Mouse (Mus musculus): Measurements from ENCODE around the gene Ap5z1. TPM values are rescaled to one million over a fixed set of nuclear protein-coding genes. Genes with fewer than 3 reads are reported as not detected.

Ap5z1 gene
- polyA plus RNA-seq, 1 experiment from 2014 or later: 6.0 TPM

DNA sequence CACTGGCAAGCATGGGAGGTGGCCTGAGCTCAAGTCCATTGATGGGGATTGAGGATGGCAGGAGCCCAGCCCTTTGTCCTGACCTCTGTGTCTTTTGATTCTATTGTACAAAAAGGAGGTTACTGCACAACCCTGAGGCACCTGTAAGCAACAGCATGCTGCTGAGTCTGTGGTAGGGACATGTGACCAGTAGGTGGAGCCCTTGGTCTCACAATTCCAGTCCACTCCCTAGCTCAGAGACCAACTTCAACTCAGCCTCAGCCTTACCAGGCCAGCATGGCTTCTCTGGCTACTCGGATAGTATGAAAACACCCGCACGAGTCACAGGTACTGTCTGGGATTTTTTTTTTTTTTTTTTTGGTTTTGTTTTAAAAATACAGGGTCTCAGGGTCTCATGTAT, 38.7 kb downstream of the Ap5z1 start:
- Histone ChIP-seq H3K27ac (no peak overlapping the region), H3K4me1 (replicated peaks) (peaks cover 5% of the 10 kb centered on the region), H3K9me3 (replicated peaks) (no peaks in the 10 kb centered on the region), H3K9ac (no peak overlapping the region), H3K4me3 (no peak overlapping the region), H3K27me3 (no peaks in the 10 kb centered on the region), H3K4me2 (no peak overlapping the region), H3K36me3 (no peaks in the 10 kb centered on the region)
- ATAC-seq (replicated peaks; ENCODE audit: insufficient number of reproducible peaks, insufficient read depth, low FRiP score, low read depth): peak; percentile 80
- WGBS: 3% methylated on average over 3 of the region's 3 CpGs

DNA sequence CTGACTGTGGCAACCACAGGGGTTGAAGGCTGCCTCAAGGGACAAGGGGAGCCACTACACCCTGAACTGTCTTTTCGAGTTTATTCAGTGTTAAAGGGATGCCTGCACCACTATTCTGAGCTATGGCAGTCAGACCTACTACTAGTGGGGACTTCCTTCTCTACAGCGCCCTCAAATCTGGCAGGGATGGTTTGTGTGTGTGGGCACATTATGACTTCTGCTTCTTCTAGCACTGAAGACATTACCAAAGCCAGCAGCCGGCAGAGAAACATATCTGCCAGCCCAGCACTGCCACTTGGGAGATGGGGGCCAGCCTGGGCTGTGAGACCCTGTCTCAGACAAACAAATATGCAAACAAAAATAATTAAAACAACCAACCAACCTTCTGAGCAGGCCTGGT, 40.4 kb downstream of the Ap5z1 start:
- Histone ChIP-seq H3K27ac (no peak overlapping the region), H3K4me2 (no peak overlapping the region), H3K4me1 (replicated peaks) (peaks cover 8% of the 10 kb centered on the region), H3K4me3 (no peak overlapping the region), H3K27me3 (no peaks in the 10 kb centered on the region), H3K9ac (no peak overlapping the region), H3K36me3 (no peaks in the 10 kb centered on the region), H3K9me3 (replicated peaks) (no peaks in the 10 kb centered on the region)
- ATAC-seq (replicated peaks; ENCODE audit: insufficient number of reproducible peaks, insufficient read depth, low FRiP score, low read depth): no peak
- WGBS: 81% methylated on average over 3 of the region's 3 CpGs

DNA sequence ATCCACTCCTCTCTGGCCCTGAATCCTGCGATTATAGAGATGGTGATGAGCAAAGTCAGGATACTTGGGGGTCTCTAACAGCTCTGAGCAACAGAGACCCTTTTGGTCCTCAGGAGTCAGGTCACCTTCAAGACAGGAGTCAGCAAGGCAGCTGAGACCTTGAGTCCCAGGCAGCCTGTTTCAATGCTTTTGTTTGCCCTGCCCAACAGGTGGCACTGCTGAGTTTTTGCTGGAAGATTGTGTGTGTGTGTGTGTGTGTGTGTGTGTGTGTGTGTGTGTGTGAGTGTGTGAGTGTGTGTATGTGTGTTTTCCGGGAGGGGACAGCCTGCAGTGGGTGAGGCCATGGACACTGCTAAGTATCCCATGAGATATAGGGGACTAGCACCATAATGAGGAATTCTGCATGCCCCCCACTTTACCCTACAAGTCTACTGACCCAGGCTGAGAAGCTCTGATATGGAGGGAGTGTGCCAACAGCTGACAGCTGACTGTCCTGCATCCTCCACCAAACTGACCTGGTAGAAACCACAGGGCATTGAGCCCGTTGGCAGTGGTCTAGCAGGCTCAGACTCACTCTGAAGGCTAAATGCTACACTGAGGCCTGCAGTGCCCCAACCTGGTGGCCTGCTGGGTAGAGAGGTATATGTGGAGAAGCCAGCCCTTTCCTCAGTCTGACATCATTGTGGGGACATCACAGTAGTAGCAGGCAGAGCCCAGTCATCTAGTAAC, 42.1 kb downstream of the Ap5z1 start:
- WGBS: 81% methylated on average over 3 of the region's 3 CpGs
- H3K4me2 ChIP-seq: no peak overlapping the region

DNA sequence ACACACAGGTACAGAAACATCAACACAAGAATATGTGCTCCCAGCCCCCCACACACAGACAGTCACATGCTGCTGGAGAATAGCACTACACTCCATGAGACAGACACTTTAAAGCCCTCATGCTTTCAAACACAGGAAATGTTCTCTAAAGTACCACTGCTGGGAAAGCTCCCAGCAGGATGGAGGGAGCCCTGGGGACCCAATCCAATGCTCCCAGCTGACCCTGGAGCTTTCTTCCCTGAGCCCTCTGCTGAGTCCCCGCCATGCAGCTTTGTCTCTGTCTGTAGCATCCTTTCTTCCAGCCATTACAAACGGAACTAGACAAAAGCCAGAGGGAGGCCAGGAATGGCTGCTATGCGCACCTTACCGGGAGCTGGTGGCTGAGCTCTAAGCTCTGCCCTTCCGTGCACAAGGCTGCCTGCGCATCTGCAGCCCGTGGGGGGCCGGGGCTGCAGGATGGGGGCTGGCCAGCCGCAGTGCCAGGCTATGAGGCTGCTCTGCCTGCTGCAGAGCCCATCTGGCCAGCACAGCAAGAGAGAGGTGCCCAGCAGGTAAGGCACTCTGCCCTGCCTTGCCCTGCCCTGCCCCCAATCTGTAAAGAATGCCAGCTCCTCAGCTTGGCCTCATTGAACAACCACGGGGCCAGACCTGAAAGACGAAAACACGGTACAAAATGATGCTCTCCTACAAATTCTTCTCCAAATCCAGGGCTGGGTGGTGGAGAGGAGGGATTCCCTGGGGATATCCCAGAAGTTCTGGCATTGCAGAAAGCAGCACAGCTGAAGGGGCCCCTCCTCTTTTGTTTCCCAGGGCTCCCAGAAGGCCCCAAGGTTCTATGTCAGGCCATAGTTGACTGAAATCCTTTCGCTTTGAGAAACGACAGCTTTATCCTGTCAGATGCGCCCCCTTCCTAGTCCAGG, 45.7 kb downstream of the Ap5z1 start:
- WGBS: 19% methylated on average over 15 of the region's 15 CpGs
- no peaks in the 10 kb centered on the region for H3K36me3 ChIP-seq
- peak overlapping the region; percentile 25; the same call in 1 of the 2 replicates for H3K9ac ChIP-seq
- H3K4me1 ChIP-seq (replicated peaks): peaks cover 14% of the 10 kb centered on the region
- peak overlapping the region; percentile 27; the same call in 1 of the 2 replicates for H3K27ac ChIP-seq
- ATAC-seq (replicated peaks; ENCODE audit: insufficient number of reproducible peaks, insufficient read depth, low FRiP score, low read depth): no peak
- no peaks in the 10 kb centered on the region for H3K9me3 ChIP-seq (replicated peaks)
- no peak overlapping the region for H3K4me3 ChIP-seq
- peak overlapping the region; percentile 37 for H3K4me2 ChIP-seq
- no peaks in the 10 kb centered on the region for H3K27me3 ChIP-seq

More for the DNA sequence above, 42.1 kb downstream of the Ap5z1 start:
- no peak for ATAC-seq (replicated peaks; ENCODE audit: insufficient number of reproducible peaks, insufficient read depth, low FRiP score, low read depth)
- no peak overlapping the region for H3K9ac ChIP-seq
- no peaks in the 10 kb centered on the region for H3K27me3 ChIP-seq
- peaks cover 18% of the 10 kb centered on the region for H3K4me1 ChIP-seq (replicated peaks)
- no peak overlapping the region for H3K4me3 ChIP-seq
- H3K36me3 ChIP-seq: no peaks in the 10 kb centered on the region
- no peak overlapping the region for H3K27ac ChIP-seq
- no peaks in the 10 kb centered on the region for H3K9me3 ChIP-seq (replicated peaks)

DNA sequence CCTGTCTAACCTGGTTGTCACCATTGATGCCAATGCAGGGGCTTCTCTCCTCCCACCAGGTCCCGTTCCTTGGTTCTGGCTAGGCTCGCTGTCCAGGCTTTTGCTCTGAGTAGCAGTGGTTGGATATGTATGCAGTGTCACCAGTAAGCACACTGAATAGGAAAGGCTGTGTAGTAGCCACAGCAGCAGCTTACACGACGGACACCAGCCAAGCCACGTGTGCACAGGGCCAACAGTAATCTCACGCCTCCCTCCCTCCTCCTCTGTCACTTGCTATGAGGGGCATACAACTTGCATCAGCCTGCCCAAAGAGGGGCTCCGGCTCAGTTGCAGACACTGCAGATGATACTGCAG, 46.3 kb downstream of the Ap5z1 start:
- Histone ChIP-seq H3K27ac (no peak overlapping the region), H3K4me3 (no peak overlapping the region), H3K9me3 (replicated peaks) (no peaks in the 10 kb centered on the region), H3K36me3 (no peaks in the 10 kb centered on the region), H3K4me2 (no peak overlapping the region), H3K27me3 (no peaks in the 10 kb centered on the region), H3K4me1 (replicated peaks) (peaks cover 14% of the 10 kb centered on the region), H3K9ac (no peak overlapping the region)
- no peak for ATAC-seq (replicated peaks; ENCODE audit: insufficient number of reproducible peaks, insufficient read depth, low FRiP score, low read depth)
- WGBS: 63% methylated on average over 7 of the region's 7 CpGs

DNA sequence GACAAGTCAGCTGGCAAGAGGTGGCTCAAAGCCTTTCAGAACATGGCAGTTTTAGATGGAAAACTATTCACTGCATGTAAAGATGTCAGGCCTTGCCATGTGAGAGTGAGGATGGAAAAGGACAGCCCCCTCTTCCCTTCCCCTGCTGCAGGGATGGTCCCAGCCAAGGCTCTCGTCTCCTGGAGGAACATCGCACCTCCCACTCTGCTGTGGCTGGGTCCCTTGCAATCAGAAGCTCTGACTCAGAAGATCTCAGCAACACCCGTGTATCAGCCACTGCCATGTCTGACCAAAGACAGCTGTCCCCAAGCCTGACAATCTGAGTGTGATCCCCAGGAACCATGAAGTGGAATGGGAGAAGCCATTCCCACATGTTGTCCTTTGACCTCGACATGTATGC, 48.4 kb downstream of the Ap5z1 start:
- Histone ChIP-seq H3K9ac (no peak overlapping the region), H3K27ac (no peak overlapping the region), H3K4me2 (no peak overlapping the region), H3K4me1 (replicated peaks) (peaks cover 17% of the 10 kb centered on the region), H3K4me3 (no peak overlapping the region), H3K36me3 (no peaks in the 10 kb centered on the region), H3K27me3 (no peaks in the 10 kb centered on the region), H3K9me3 (replicated peaks) (no peaks in the 10 kb centered on the region)
- ATAC-seq (replicated peaks; ENCODE audit: insufficient number of reproducible peaks, insufficient read depth, low FRiP score, low read depth): no peak
- WGBS: 65% methylated on average over 4 of the region's 4 CpGs

DNA sequence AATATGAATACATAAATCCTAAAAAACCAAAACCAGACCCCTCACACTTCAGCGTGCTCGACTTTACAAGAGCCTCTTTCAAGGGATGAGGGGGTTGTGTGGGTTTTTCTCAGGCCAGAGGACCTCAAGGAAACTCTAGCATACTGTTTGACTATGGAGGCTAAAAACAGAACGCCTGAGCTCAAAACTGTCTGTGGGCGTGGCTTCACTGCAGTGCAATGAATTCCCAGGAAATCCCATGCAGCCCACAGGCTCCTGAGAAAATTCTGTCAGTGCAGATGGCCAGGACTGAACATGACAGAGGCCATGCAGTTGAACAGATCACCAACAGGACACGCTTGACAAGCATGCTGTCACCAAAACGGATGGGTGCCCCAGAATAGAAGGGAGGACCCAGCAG, 55.2 kb downstream of the Ap5z1 start:
- no peaks in the 10 kb centered on the region for H3K9me3 ChIP-seq (replicated peaks)
- peak; percentile 54; the same call in 1 of the 2 replicates for ATAC-seq (replicated peaks; ENCODE audit: insufficient number of reproducible peaks, insufficient read depth, low FRiP score, low read depth)
- no peaks in the 10 kb centered on the region for H3K27me3 ChIP-seq
- no peaks in the 10 kb centered on the region for H3K36me3 ChIP-seq
- peak overlapping the region; percentile 39 for H3K27ac ChIP-seq
- no peak overlapping the region for H3K4me2 ChIP-seq
- H3K4me3 ChIP-seq: no peak overlapping the region
- no peak overlapping the region for H3K9ac ChIP-seq
- 29% methylated on average over 6 of the region's 6 CpGs for WGBS
- peaks cover 14% of the 10 kb centered on the region for H3K4me1 ChIP-seq (replicated peaks)

DNA sequence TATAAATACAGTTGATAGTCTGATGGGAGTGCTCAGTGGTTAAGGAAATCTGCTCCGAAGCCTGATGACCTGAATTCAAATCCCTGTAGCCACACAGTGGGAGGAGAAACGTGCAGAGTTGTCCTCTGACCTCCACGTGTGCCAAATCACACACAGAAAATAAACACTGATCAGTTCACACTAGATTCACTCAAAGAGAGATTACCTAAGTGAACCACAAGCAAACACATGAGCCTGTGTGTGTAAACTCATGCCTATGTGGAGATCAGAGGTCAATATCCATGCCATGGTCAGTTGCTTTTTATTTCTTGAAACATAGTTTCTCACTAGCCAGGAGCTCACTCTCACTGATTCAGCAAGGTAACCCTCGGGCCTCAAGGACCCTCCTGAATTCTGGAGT, 56.6 kb downstream of the Ap5z1 start:
- Histone ChIP-seq H3K9ac (no peak overlapping the region), H3K36me3 (no peaks in the 10 kb centered on the region), H3K9me3 (replicated peaks) (no peaks in the 10 kb centered on the region), H3K4me1 (replicated peaks) (peaks cover 24% of the 10 kb centered on the region), H3K4me3 (no peak overlapping the region), H3K27ac (no peak overlapping the region), H3K27me3 (no peaks in the 10 kb centered on the region), H3K4me2 (no peak overlapping the region)
- WGBS: 79% methylated on average over 4 of the region's 4 CpGs
- ATAC-seq (replicated peaks; ENCODE audit: insufficient number of reproducible peaks, insufficient read depth, low FRiP score, low read depth): no peak

DNA sequence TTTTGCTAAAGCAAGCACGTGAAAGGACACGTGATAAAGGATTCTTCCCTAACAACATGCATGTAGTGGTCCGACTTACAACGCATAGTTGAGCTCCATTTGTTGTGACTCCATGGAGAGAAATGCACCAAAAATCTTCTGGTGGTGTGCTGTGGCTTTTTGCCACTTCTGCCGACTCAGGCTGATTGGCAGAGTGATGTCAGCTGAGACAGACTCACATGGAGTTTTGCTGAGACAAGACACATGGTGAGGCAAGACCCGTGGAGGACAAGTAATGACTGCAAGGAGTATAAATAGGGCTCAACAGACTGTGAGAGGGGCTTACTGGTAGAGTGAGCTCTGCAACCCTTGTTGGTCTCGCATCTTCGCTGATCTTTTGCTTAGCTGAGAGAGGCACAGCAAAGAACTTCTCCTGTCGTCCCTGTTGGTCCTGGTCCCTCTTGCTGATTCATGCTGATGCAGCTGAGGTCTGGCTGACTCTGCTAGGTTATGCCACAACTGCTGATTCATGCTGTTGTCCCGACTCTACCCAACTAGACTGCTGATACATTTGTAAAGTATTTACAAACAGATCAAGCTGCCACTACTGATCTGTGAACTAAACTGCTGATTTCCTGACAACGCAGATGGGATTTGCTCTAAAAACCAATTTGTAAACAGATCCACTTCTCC, 57.6 kb downstream of the Ap5z1 start:
- Histone ChIP-seq H3K4me2 (no peak overlapping the region), H3K27me3 (no peaks in the 10 kb centered on the region), H3K4me1 (replicated peaks) (peaks cover 26% of the 10 kb centered on the region), H3K4me3 (no peak overlapping the region), H3K9ac (no peak overlapping the region), H3K36me3 (no peaks in the 10 kb centered on the region), H3K27ac (no peak overlapping the region), H3K9me3 (replicated peaks) (no peaks in the 10 kb centered on the region)
- ATAC-seq (replicated peaks; ENCODE audit: insufficient number of reproducible peaks, insufficient read depth, low FRiP score, low read depth): no peak
- 82% methylated on average over 11 of the region's 11 CpGs for WGBS

DNA sequence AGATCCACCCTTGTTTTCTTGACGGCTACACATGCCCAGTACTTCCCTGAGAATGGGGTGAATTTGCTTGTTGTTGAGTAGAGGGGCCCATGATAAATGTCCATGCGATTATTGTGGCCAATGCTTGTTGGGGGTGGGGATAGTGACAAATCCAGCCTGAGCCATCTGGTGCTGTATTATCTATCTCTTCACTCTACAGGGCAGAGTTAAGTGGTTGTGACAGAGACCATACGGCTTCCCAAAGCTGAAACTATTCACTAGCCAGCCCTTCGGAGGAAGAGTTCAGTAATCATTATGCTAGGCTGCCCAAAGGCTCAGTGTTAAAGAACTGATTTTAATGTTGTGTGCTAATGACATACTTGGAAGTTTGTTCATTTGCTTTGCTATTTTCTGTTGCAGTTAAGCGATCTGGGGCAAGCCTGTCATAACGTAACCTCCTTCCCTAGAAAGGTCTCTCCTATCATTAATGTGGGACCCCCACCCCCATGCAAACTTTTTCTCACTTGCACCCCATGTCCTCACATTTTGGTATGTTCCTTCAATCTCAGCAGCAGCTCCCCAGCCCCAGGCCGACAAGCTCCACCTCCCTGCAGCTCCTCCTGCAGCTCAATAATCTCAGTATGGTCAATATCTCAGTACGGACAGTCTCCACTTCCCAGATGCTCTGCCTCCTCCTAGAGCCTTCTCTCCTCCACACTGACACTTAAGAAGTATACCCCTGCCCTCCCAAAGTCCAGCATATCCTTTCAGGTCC, 61.1 kb downstream of the Ap5z1 start:
- Histone ChIP-seq H3K9me3 (replicated peaks) (no peaks in the 10 kb centered on the region), H3K9ac (no peak overlapping the region), H3K27ac (no peak overlapping the region), H3K27me3 (peaks cover 8% of the 10 kb centered on the region), H3K4me2 (no peak overlapping the region), H3K4me3 (no peak overlapping the region), H3K36me3 (no peaks in the 10 kb centered on the region), H3K4me1 (replicated peaks) (peaks cover 12% of the 10 kb centered on the region)
- no peak for ATAC-seq (replicated peaks; ENCODE audit: insufficient number of reproducible peaks, insufficient read depth, low FRiP score, low read depth)
- 35% methylated on average over 8 of the region's 8 CpGs for WGBS

Measured in heart, embryonic 15.5 days (tissue).